Mouse (Mus musculus) brain, adult 2 months (tissue): ENCODE results near the gene Zscan10.
A peak's percentile ranks its signal among the peaks of the same experiment; 100 is the strongest.

ENCODE experiments used
- DNase-seq: peaks from one replicate; pipeline ENCODE4 v3.0.0; 2011; ENCODE audit warnings: low read depth, low spot score

The Zscan10 gene

DNA sequence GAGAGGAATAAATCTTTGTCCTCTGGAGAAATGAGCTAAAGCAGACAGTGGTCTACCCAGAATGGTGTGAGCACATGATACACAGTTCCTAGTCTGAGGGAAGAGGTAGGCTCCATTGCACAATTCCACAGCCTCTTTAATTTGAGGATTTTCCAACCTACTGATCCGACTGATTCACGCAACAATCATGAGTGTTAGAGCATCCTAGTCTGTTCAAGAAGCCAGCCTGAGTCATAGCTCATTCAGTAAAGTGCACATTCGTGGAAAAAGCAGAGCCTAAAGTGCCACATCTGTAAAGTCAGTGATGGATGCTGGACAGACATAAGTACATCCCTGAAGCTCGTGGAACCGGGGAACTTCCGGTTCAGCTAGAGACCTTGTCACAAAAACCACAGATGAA is 50.7 kb downstream of the Zscan10 start:
- no peak for DNase-seq

DNA sequence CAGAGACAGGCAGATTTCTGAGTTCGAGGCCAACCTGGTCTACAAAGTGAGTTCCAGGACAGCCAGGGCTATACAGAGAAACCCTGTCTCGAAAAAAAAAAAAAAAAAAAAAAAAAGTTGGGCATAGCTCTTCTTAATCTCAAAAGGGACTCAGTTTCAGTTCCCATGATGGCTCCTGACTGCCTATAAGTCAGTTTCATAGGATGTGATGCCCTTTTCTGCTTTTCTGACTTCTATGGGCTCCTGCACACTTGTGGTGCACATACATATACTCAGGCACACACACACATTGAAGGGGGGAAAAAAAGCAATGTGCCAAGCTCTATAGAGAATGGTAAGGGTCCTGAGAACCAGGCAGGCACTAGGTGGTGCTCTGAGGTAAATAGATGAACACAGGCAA is 52.7 kb downstream of the Zscan10 start:
- no peak for DNase-seq

DNA sequence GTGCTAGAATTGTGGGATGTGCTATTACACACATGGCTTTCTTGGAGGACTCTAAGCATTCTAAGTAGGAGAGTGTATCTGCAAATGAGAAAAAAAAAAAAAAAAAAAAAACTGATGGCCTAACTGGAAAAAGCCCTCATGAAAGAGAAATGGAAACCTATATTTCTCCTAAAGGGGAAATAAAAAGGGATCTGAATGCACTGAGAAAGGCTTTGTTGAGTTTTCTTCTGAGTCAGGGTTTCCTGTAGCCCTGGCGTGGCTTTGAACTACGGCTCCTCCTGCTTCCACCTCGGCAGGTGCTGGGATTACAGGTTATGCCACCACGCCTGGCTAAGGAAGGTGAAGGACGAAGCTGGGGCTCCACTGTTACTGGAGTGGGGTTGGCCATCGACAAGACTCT is 53.3 kb downstream of the Zscan10 start:
- no peak for DNase-seq

- no peak for DNase-seq
These were observed 53.8 kb downstream of the Zscan10 start for GRCm38 (mm10) chr17:23654410-23654809.

DNA sequence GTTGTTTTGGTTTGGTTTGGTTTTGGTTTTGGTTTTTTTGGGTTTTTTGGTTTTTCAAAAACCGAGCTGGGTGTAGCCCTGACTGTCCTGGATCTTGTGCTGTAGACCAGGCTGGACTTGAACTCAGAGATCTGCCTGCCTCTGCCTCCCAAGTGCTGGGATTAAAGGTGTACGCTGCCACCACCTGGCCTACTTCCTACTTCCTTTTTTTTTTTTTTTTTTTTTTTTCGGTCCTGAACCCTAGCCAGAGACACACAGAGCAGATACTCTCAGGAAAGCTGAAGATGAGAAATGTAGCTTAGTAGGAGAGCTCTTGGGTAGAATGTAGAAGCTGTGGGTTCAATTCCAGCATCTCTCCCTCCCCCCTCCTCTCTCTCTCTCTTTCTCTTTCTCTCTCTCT is 57.8 kb downstream of the Zscan10 start:
- no peak for DNase-seq

DNA sequence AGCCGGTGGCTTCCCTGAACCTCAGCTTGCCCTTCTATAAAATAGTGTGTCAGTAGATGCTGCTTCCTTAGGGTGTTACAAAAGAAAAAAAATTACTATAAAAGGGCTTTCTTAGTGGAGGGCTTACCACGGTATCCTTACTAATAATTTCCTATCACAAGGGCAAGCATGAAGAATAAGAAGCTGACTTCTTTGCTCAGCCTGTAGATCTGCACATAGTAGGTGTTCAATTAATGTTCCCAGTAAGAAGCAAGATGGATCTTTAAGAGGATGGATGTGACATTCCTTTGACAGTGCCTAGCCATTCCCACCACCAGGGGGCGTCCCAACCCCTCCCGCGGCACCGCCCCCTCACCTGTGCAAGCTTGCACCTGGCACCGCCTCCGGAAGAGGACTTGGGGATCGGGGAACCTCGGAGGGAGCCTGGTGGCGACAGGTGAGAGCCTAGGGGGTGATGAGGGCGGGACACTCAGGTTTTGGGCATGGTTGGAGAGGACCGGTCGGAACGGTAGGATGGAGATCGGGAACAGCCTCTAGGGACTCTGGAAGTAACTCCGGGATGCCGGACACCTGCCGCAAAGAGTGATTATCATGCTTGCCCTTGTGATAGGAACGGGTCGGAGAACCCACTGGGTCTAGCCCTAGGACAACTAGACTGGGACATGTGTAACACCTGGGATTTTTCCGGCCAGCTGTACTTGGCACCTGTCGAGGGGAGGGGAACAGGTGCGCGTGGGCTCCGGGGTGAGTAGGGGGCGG is 59.6 kb downstream of the Zscan10 start, which contains the start of gene Bicdl2:
TSS of gene Bicdl2 (plus strand) at position 390 of the 759 bp plus-strand sequence.
- peak; percentile 35 for DNase-seq
